Mouse (Mus musculus) CH12.LX (cell line): ENCODE data around the gene Apba2. TPM values are rescaled to one million over a fixed set of nuclear protein-coding genes. Genes with fewer than 3 reads are reported as not detected.

ENCODE experiments used
- DNase-seq: peaks from one replicate; pipeline ENCODE4 v3.0.0-alpha.2; 2013; ENCODE audit errors: extremely low read depth
- H3K27ac ChIP-seq: 2 replicates; pipeline ENCODE4 v1.5.1; 2012; ENCODE audit warnings: low read depth, mild to moderate bottlenecking, control low read depth, moderate library complexity; ENCODE audit not compliant: insufficient read depth
- H3K27me3 ChIP-seq: replicated peaks from 2 replicates; pipeline ENCODE3; 2012; ENCODE audit warnings: inconsistent platforms
- H3K36me3 ChIP-seq, 2 experiments: replicated peaks in 1 of 2; 2 replicates each; pipeline versions ENCODE3 to v1.6.1; 2012; ENCODE audit warnings: inconsistent platforms in 1 of 2, low read length in 1 of 2, mild to moderate bottlenecking in 1 of 2, mixed read lengths in 1 of 2, moderate library complexity in 1 of 2; ENCODE audit not compliant: control insufficient read depth in 1 of 2, insufficient read depth in 1 of 2
- H3K4me1 ChIP-seq, 2 experiments: 2 replicates each; pipeline ENCODE4 v1.6.1; 2012; ENCODE audit warnings: inconsistent platforms in 1 of 2, moderate library complexity in 1 of 2; ENCODE audit not compliant: insufficient read depth in 2 of 2, control insufficient read depth in 1 of 2
- H3K4me2 ChIP-seq: 2 replicates; pipeline ENCODE4 v1.6.1; 2012; ENCODE audit warnings: low read depth, mild to moderate bottlenecking, control low read depth; ENCODE audit not compliant: poor library complexity, insufficient read depth, severe bottlenecking
- H3K4me3 ChIP-seq, 3 experiments: fragments of 150-350 bp in 1 of 3; sonication (generic) in 1 of 3; replicated peaks in 1 of 3; 2 replicates each; pipeline versions ENCODE3 to v1.5.1; 2011 to 2012; ENCODE audit warnings: low read depth in 2 of 3, low read length in 2 of 3, mild to moderate bottlenecking in 2 of 3, moderate library complexity in 2 of 3, control low read depth in 1 of 3, improper control_type of control experiment in 1 of 3, inconsistent platforms in 1 of 3, mixed read lengths in 1 of 3; ENCODE audit not compliant: poor library complexity in 1 of 3
- H3K79me2 ChIP-seq: replicated peaks from 2 replicates; pipeline ENCODE4 v1.6.1; 2012; ENCODE audit warnings: mild to moderate bottlenecking, moderate library complexity; ENCODE audit not compliant: control insufficient read depth, poor library complexity, insufficient read depth, severe bottlenecking; ENCODE audit errors: extremely low read depth
- H3K9ac ChIP-seq: 2 replicates; pipeline ENCODE4 v1.6.1; 2012; ENCODE audit warnings: low read depth, mild to moderate bottlenecking, control low read depth, moderate library complexity; ENCODE audit not compliant: insufficient read depth
- H3K9me3 ChIP-seq: replicated peaks from 2 replicates; pipeline ENCODE3; 2012; ENCODE audit warnings: low read length, inconsistent platforms, mixed read lengths
- CHD1 ChIP-seq: IDR thresholded peaks from 2 replicates; pipeline ENCODE4 v1.6.1; 2012; ENCODE audit warnings: low read depth, low read length, improper control_type of control experiment, inconsistent platforms
- CHD2 ChIP-seq: IDR thresholded peaks from 2 replicates; pipeline ENCODE4 v1.6.1; 2011; ENCODE audit warnings: low read length, improper control_type of control experiment
- E2F4 ChIP-seq: IDR thresholded peaks from 2 replicates; pipeline ENCODE4 v1.6.1; 2011; ENCODE audit warnings: low read depth, low read length, improper control_type of control experiment; ENCODE audit not compliant: insufficient replicate concordance
- EP300 ChIP-seq: IDR thresholded peaks from 2 replicates; pipeline ENCODE4 v1.6.1; 2011; ENCODE audit warnings: low read length, improper control_type of control experiment
- ETS1 ChIP-seq: conservative IDR thresholded peaks from 2 replicates; pipeline ENCODE4 v1.6.1; 2012; ENCODE audit warnings: low read depth, mild to moderate bottlenecking, inconsistent platforms, low read length, improper control_type of control experiment, moderate library complexity
- IRF4 ChIP-seq: IDR thresholded peaks from 2 replicates; pipeline ENCODE4 v1.6.1; 2014; ENCODE audit warnings: low read depth, mild to moderate bottlenecking, inconsistent platforms, low read length, improper control_type of control experiment
- MAX ChIP-seq: IDR thresholded peaks from 2 replicates; pipeline ENCODE4 v1.6.1; 2011; ENCODE audit warnings: low read length, improper control_type of control experiment
- MAZ ChIP-seq: IDR thresholded peaks from 2 replicates; pipeline ENCODE4 v1.6.1; 2012; ENCODE audit warnings: low read depth, mild to moderate bottlenecking, inconsistent platforms, low read length, improper control_type of control experiment, moderate library complexity
- MEF2A ChIP-seq: IDR thresholded peaks from 2 replicates; pipeline ENCODE4 v1.6.1; 2014; ENCODE audit warnings: low read depth, mild to moderate bottlenecking, inconsistent platforms, low read length, improper control_type of control experiment, borderline replicate concordance
- MXI1 ChIP-seq: IDR thresholded peaks from 2 replicates; pipeline ENCODE4 v1.6.1; 2011; ENCODE audit warnings: mild to moderate bottlenecking, low read depth, low read length, improper control_type of control experiment
- MYC ChIP-seq: IDR thresholded peaks from 2 replicates; pipeline ENCODE4 v1.6.1; 2011; ENCODE audit warnings: low read depth, mild to moderate bottlenecking, improper control_type of control experiment, low read length
- POLR2A ChIP-seq: IDR thresholded peaks from 2 replicates; pipeline ENCODE4 v1.6.1; 2011; ENCODE audit warnings: low read depth, mild to moderate bottlenecking, improper control_type of control experiment, low read length
- POLR2AphosphoS2 ChIP-seq: IDR thresholded peaks from 2 replicates; pipeline ENCODE4 v1.6.1; 2011; ENCODE audit warnings: low read depth, low read length, improper control_type of control experiment
- RCOR1 ChIP-seq: conservative IDR thresholded peaks from 2 replicates; pipeline ENCODE4 v1.6.1; 2012; ENCODE audit warnings: low read depth, mild to moderate bottlenecking, inconsistent platforms, low read length, improper control_type of control experiment
- UBTF ChIP-seq: IDR thresholded peaks from 2 replicates; pipeline ENCODE4 v1.6.1; 2012; ENCODE audit warnings: low read depth, mild to moderate bottlenecking, inconsistent platforms, low read length, improper control_type of control experiment, moderate library complexity
- USF2 ChIP-seq: conservative IDR thresholded peaks from 2 replicates; pipeline ENCODE4 v1.6.1; 2011; ENCODE audit warnings: low read depth, low read length, improper control_type of control experiment
- ZC3H11A ChIP-seq: IDR thresholded peaks from 2 replicates; pipeline ENCODE4 v1.6.1; 2012; ENCODE audit warnings: low read depth, mild to moderate bottlenecking, inconsistent platforms, low read length, improper control_type of control experiment
- ZKSCAN1 ChIP-seq: IDR thresholded peaks from 2 replicates; pipeline ENCODE4 v1.6.1; 2012; ENCODE audit warnings: low read depth, inconsistent platforms, low read length, improper control_type of control experiment, borderline replicate concordance
- ZNF384 ChIP-seq: IDR thresholded peaks from 2 replicates; pipeline ENCODE4 v1.6.1; 2012; ENCODE audit warnings: low read depth, low read length, improper control_type of control experiment, inconsistent platforms
- dilution Hi-C: fragments of 300-500 bp; cut with MboI; formaldehyde crosslinking; loops from 2 replicates; pipeline ENCODE4 v1.14.3; 2020; ENCODE audit warnings: low sequenced_read_pairs; ENCODE audit not compliant: extremely low pct_unique_long_range_greater_than_20kb, extremely low pct_ligation_motif_present
- in situ Hi-C: fragments of 300-500 bp; cut with MboI; formaldehyde crosslinking; loops from 3 replicates; pipeline ENCODE4 v1.14.3; 2019; ENCODE audit warnings: low sequenced_read_pairs, low pct_ligation_motif_present, low pct_unique_long_range_greater_than_20kb, mixed read lengths
- polyA plus RNA-seq: library from polyadenylated mRNA; unstranded; fragments of >175 nt; gene quantifications from 2 replicates; pipeline ENCODE4 v1.2.1, GENCODE M21; 2012; ENCODE audit warnings: low read depth; ENCODE audit not compliant: insufficient read length
- total RNA-seq, 2 experiments: library from RNA; depleted of rRNA; stranded (reverse); fragments of 300-350 nt in 1 of 2; fragments of >200 nt in 1 of 2; gene quantifications; 2 replicates each; pipeline ENCODE4 v1.2.3; 2012 to 2014

Apba2 gene
- total and polyA plus RNA-seq, 3 experiments: 0.19 TPM; not detected in 2

DNA sequence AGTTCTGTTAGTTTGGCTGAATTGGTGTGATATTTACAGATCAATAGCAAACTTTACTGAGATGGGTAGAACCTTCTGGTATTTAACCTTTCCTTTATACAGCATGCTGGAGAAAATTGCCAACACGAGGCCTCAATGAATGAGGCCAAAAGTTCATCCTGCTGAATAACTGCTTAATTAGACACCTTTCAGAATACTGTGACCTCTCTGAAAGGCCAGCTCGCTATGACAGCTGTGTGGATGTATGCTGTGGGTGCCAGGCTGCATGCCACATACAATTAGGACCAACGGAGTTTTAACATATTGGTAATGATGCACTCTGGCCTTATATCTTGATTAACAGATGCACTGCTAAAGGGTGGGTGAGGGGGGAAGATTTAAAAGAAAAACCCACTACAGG lies 283.5 kb downstream of the Apba2 start:
- Histone ChIP-seq H3K4me1 (no peaks in the 10 kb centered on the region), H3K4me3 (no peak overlapping the region), H3K9ac (no peak overlapping the region), H3K9me3 (no peaks in the 10 kb centered on the region), H3K27ac (no peak overlapping the region), H3K36me3 (no peaks in the 10 kb centered on the region), H3K4me2 (no peak overlapping the region), H3K79me2 (no peaks in the 10 kb centered on the region), H3K27me3 (peaks cover 1% of the 10 kb centered on the region)
- no peak for DNase-seq
- in situ Hi-C loops: no loop called here
- no peak for TF ChIP-seq POLR2AphosphoS2
- no peak for TF ChIP-seq POLR2A
- no peak for TF ChIP-seq CHD2
- TF ChIP-seq USF2: no peak
- TF ChIP-seq UBTF: no peak
- TF ChIP-seq ZKSCAN1: no peak
- TF ChIP-seq MAZ: no peak
- TF ChIP-seq EP300: no peak
- TF ChIP-seq MYC: no peak
- dilution Hi-C loops: no loop called here

DNA sequence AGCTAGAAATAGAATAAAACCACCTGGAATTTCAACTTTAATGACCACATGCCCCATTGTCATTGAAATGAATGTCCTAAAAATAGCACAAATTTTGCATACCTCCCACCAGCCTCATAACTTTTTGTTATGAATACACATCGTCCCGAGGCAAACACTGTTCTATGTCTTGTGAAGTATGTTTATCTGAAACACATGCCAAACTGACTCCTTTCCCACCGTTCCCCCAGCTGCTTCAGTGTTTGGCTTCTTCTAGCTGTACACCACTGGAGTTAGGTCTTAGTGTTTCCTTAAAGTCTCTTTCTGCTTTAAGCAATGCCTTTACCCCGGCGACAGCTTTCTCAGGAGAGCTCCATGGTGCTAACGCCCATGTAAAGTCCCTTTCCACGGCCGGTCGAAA lies 289.6 kb downstream of the Apba2 start:
- Histone ChIP-seq H3K36me3 (no peaks in the 10 kb centered on the region), H3K9me3 (no peaks in the 10 kb centered on the region), H3K4me1 (no peaks in the 10 kb centered on the region), H3K79me2 (no peaks in the 10 kb centered on the region), H3K27me3 (peaks cover 1% of the 10 kb centered on the region), H3K9ac (no peak overlapping the region), H3K27ac (no peak overlapping the region), H3K4me3 (no peak overlapping the region), H3K4me2 (no peak overlapping the region)
- no peak for DNase-seq
- dilution Hi-C loops (no loop called here), in situ Hi-C loops (no loop called here)
- TF ChIP-seq ZNF384 (no peak), MEF2A (no peak), ZC3H11A (no peak), MXI1 (no peak), IRF4 (no peak), E2F4 (no peak), MAX (no peak), RCOR1 (no peak), CHD1 (no peak), ETS1 (no peak), EP300 (no peak), POLR2AphosphoS2 (no peak)
